Mouse (Mus musculus): ENCODE measurements around the gene Melk. TPM values are rescaled to one million over a fixed set of nuclear protein-coding genes. Genes with fewer than 3 reads are reported as not detected.

Melk gene
- polyA plus RNA-seq (2015; fragmentation: Nextera tagmentation; extraction: Ambion mirVana): 31.5 and 34.2 TPM in 2 replicates

GRCm38 (mm10) chr4:44300781-44301750, at the start of gene Melk:
TSS of gene Melk (plus strand) at chr4:44300876.
- WGBS: under 1% methylated on average over 41 of the region's 41 CpGs
- peak within 1 kb of the TSS; percentile 44 for H3K9ac ChIP-seq

GRCm38 (mm10) chr4:44251521-44251920, 49.2 kb upstream of the Melk start:
- Histone ChIP-seq H3K27me3 (peaks cover 32% of the 10 kb centered on the region), H3K27ac (no peak overlapping the region), H3K4me2 (no peak overlapping the region), H3K4me1 (0 out of 2 replicates have a peak, but pooled peaks cover 4% of the 10 kb centered on the region), H3K9me3 (no peaks in the 10 kb centered on the region), H3K9ac (no peak overlapping the region), H3K36me3 (no peaks in the 10 kb centered on the region), H3K4me3 (no peak overlapping the region)
- no peak for ATAC-seq (ENCODE audit: insufficient number of reproducible peaks, low FRiP score, low TSS enrichment, low read depth)
- WGBS: 72% methylated on average over 5 of the region's 5 CpGs

More at GRCm38 (mm10) chr4:44300781-44301750, at the start of gene Melk:
- peaks cover 9% of the 10 kb centered on the region for H3K4me1 ChIP-seq
- H3K36me3 ChIP-seq: 0 out of 2 replicates have a peak, but pooled peaks cover under 1% of the 10 kb centered on the region
- H3K4me2 ChIP-seq: peak within 1 kb of the TSS; percentile 63
- H3K27me3 ChIP-seq: no peaks in the 10 kb centered on the region
- H3K4me3 ChIP-seq: peak within 1 kb of the TSS; percentile 72
- peak; percentile 80; the same call in 1 of the 2 replicates for ATAC-seq (ENCODE audit: insufficient number of reproducible peaks, low FRiP score, low TSS enrichment, low read depth)
- H3K9me3 ChIP-seq: no peaks in the 10 kb centered on the region
- H3K27ac ChIP-seq: peak within 1 kb of the TSS; percentile 67

DNA sequence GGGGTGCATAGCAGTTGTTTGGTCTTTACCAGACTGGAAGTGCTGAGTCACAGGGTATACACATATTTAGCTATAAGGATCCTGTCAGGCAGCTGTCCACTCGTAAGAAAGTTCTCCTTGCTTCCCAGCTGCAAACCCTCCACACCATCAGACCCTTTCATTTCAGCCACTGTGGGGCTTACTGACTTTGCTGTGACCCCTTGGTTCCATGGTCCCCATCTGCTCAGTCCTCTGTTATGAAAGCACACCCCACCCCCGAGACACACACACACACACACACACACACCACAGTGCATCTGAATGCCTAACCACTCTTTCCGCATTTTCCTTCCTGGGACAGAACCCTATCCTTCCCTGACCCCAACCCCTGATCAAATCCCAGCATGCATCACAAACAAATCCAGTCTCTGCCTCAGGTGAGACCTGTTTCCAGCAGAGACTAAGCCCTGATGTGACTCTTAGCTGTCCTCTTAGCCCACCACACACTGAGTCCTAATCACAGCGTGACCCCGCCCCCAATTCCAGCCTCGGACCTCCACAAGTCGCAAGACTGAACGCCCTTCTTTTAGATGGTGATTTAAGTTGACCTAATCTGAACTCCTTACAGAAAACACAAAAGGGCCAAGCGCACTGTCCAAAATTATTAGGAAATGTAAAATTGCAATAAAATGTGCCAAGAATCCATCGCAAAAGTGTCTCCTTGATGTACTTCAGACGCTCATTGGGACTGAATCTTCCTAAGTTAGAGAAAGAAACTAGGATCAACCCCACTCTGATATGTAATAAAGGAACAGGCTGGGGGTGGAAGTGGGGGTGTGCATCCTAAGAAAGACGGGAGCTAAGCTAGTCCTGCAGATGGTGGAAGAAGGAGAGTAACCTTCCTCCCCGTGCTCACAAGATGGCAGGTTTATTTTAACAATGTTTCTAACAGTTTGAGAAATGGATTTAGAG, 48.4 kb upstream of the Melk start:
- no peak for ATAC-seq (ENCODE audit: insufficient number of reproducible peaks, low FRiP score, low TSS enrichment, low read depth)
- H3K27ac ChIP-seq: no peak overlapping the region
- 10% methylated on average over 13 of the region's 13 CpGs for WGBS
- no peak overlapping the region for H3K4me3 ChIP-seq
- no peaks in the 10 kb centered on the region for H3K36me3 ChIP-seq
- 0 out of 2 replicates have a peak, but pooled peaks cover 3% of the 10 kb centered on the region for H3K4me1 ChIP-seq
- no peak overlapping the region for H3K4me2 ChIP-seq
- H3K9me3 ChIP-seq: no peaks in the 10 kb centered on the region
- H3K9ac ChIP-seq: no peak overlapping the region
- peaks cover 29% of the 10 kb centered on the region for H3K27me3 ChIP-seq

GRCm38 (mm10) chr4:44253191-44253590, 47.5 kb upstream of the Melk start:
- H3K4me1 ChIP-seq: no peaks in the 10 kb centered on the region
- H3K9ac ChIP-seq: no peak overlapping the region
- H3K4me3 ChIP-seq: no peak overlapping the region
- H3K4me2 ChIP-seq: no peak overlapping the region
- H3K36me3 ChIP-seq: no peaks in the 10 kb centered on the region
- no peak for ATAC-seq (ENCODE audit: insufficient number of reproducible peaks, low FRiP score, low TSS enrichment, low read depth)
- no peaks in the 10 kb centered on the region for H3K9me3 ChIP-seq
- no peak overlapping the region for H3K27ac ChIP-seq
- 7% methylated on average over 6 of the region's 6 CpGs for WGBS
- peaks cover 22% of the 10 kb centered on the region for H3K27me3 ChIP-seq

DNA sequence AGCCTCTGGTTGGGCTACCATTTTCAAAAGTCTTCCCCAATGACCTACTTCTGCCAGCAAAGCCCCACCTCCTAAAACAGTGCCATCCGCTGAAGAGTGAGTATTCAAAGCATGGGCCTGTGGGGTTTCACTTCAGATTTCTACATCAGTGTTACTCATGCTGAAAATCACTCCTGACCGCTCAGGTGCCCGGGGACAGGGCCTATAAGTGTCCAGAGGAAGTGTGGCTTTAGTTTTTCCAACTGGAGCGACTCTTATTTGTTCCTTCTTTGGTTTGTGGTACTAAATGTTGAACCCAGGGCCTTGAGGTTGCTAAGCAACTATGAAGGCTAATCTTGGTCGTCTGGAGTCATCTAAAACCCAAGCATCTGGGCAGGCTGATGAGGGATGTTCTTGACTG, 46.1 kb upstream of the Melk start:
- Histone ChIP-seq H3K9ac (no peak overlapping the region), H3K4me1 (no peaks in the 10 kb centered on the region)

GRCm38 (mm10) chr4:44259126-44259525, 41.5 kb upstream of the Melk start:
- H3K36me3 ChIP-seq: no peaks in the 10 kb centered on the region
- H3K4me2 ChIP-seq: no peak overlapping the region
- no peak overlapping the region for H3K4me3 ChIP-seq
- no peaks in the 10 kb centered on the region for H3K9me3 ChIP-seq
- H3K4me1 ChIP-seq: no peaks in the 10 kb centered on the region
- 81% methylated on average over 4 of the region's 4 CpGs for WGBS
- ATAC-seq (ENCODE audit: insufficient number of reproducible peaks, low FRiP score, low TSS enrichment, low read depth): no peak
- H3K27ac ChIP-seq: no peak overlapping the region
- no peaks in the 10 kb centered on the region for H3K27me3 ChIP-seq
- no peak overlapping the region for H3K9ac ChIP-seq

More for the DNA sequence above, 46.1 kb upstream of the Melk start:
- 67% methylated on average over 5 of the region's 5 CpGs for WGBS
- peaks cover 17% of the 10 kb centered on the region for H3K27me3 ChIP-seq
- no peaks in the 10 kb centered on the region for H3K9me3 ChIP-seq
- no peak for ATAC-seq (ENCODE audit: insufficient number of reproducible peaks, low FRiP score, low TSS enrichment, low read depth)
- H3K4me3 ChIP-seq: no peak overlapping the region
- no peak overlapping the region for H3K27ac ChIP-seq
- H3K4me2 ChIP-seq: no peak overlapping the region
- no peaks in the 10 kb centered on the region for H3K36me3 ChIP-seq

DNA sequence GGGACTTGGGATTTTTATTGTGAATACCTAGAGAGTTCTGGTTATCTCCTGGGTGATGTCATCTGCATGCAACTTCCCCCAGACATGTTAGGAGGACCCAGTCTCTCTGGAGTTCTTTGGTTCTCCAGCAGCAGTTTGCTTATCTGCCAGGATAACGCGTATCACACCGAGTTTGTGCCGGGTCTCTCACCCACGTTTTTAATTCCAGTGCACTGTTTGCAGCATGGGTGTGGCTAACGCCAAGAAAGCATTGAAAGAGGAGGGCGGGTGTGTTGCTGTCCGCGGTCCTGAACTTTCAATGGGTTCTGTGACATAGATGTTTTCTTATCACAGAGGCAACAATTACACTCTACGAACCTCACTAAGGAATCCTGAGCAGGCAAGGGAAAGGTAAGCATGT, 40.4 kb upstream of the Melk start:
- Histone ChIP-seq H3K36me3 (no peaks in the 10 kb centered on the region), H3K4me1 (no peaks in the 10 kb centered on the region), H3K27me3 (no peaks in the 10 kb centered on the region), H3K9ac (no peak overlapping the region), H3K4me2 (no peak overlapping the region), H3K4me3 (no peak overlapping the region), H3K27ac (no peak overlapping the region), H3K9me3 (no peaks in the 10 kb centered on the region)
- WGBS: 2% methylated on average over 10 of the region's 10 CpGs
- no peak for ATAC-seq (ENCODE audit: insufficient number of reproducible peaks, low FRiP score, low TSS enrichment, low read depth)

- Histone ChIP-seq H3K4me2 (no peak overlapping the region), H3K36me3 (no peaks in the 10 kb centered on the region), H3K27me3 (no peaks in the 10 kb centered on the region), H3K9me3 (no peaks in the 10 kb centered on the region), H3K27ac (no peak overlapping the region), H3K4me3 (no peak overlapping the region), H3K4me1 (no peaks in the 10 kb centered on the region), H3K9ac (no peak overlapping the region)
- ATAC-seq (ENCODE audit: insufficient number of reproducible peaks, low FRiP score, low TSS enrichment, low read depth): no peak
- WGBS: 85% methylated on average over 3 of the region's 3 CpGs
Measured at GRCm38 (mm10) chr4:44265500-44265899, 35.2 kb upstream of the Melk start.

GRCm38 (mm10) chr4:44267437-44267836, 33.2 kb upstream of the Melk start:
- WGBS: 79% methylated on average over 6 of the region's 6 CpGs
- H3K4me3 ChIP-seq: no peak overlapping the region
- ATAC-seq (ENCODE audit: insufficient number of reproducible peaks, low FRiP score, low TSS enrichment, low read depth): no peak
- no peak overlapping the region for H3K27ac ChIP-seq
- no peak overlapping the region for H3K4me2 ChIP-seq
- H3K9me3 ChIP-seq: no peaks in the 10 kb centered on the region
- H3K9ac ChIP-seq: no peak overlapping the region
- H3K27me3 ChIP-seq: no peaks in the 10 kb centered on the region
- no peaks in the 10 kb centered on the region for H3K36me3 ChIP-seq
- H3K4me1 ChIP-seq: no peaks in the 10 kb centered on the region

DNA sequence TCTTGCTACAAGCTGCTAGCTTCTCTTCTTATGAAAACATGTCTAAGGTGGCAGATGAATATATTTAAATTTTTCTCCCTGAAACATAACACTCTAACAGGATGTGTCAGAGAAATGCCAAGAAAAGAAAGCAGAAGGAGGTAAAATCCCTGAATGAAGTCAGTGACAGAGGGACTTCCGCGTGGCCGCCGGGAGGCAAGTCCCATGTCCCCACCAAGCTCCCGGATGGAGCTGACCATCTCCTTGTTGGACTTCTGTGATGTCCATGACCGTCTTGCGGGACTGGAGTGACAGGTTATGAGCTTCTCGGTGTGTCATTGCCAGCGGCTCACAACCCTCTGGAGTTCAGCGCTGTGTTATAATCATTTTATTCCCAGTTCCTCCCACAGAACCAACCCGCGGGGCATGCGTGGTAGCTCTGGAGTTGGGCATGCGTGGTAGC, 31.3 kb upstream of the Melk start:
- no peak for ATAC-seq (ENCODE audit: insufficient number of reproducible peaks, low FRiP score, low TSS enrichment, low read depth)
- Histone ChIP-seq H3K27ac (no peak overlapping the region), H3K27me3 (no peaks in the 10 kb centered on the region), H3K9me3 (no peaks in the 10 kb centered on the region), H3K36me3 (no peaks in the 10 kb centered on the region), H3K4me1 (no peaks in the 10 kb centered on the region), H3K4me3 (no peak overlapping the region), H3K4me2 (no peak overlapping the region), H3K9ac (no peak overlapping the region)
- WGBS: 92% methylated on average over 14 of the region's 14 CpGs

DNA sequence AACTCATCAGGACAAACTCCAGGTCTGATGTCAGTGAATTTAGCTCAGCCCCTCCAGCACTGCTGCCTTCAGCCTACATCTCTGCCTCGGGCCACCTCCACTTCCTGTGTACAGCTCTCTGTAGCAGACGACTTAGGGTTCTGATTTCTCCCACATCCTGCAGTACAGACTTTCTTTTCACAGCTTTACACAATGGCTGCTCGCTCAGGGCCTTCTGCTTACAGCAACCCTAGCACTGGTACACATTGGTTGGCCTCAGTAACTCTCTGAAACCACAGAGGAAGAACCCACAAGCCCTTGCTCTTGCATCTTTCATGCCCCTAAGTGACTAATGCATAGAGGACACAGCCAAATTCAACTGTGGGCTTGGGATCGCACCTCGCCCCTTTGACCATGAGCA, 29.5 kb upstream of the Melk start:
- no peaks in the 10 kb centered on the region for H3K36me3 ChIP-seq
- H3K9me3 ChIP-seq: no peaks in the 10 kb centered on the region
- no peak overlapping the region for H3K4me2 ChIP-seq
- no peaks in the 10 kb centered on the region for H3K27me3 ChIP-seq
- WGBS: 64% methylated on average over 5 of the region's 5 CpGs
- no peak overlapping the region for H3K9ac ChIP-seq
- H3K4me3 ChIP-seq: no peak overlapping the region
- H3K4me1 ChIP-seq: no peaks in the 10 kb centered on the region
- H3K27ac ChIP-seq: no peak overlapping the region
- ATAC-seq (ENCODE audit: insufficient number of reproducible peaks, low FRiP score, low TSS enrichment, low read depth): no peak

Data from limb, embryonic 15.5 days (tissue).